Mouse (Mus musculus): ENCODE results near the gene Lmo4. TPM values are rescaled to one million over a fixed set of nuclear protein-coding genes. Genes with fewer than 3 reads are reported as not detected.
A peak's percentile ranks its signal among the peaks of the same experiment; 100 is the strongest.

Lmo4 gene
- polyA plus RNA-seq, 1 experiment from 2014 or later: 53.2 TPM

- Histone ChIP-seq H3K4me2 (ENCODE audit: low read length) (no peak overlapping the region), H3K27ac (no peak overlapping the region), H3K27me3 (ENCODE audit: insufficient read depth, low read length) (no peaks in the 10 kb centered on the region), H3K9me3 (replicated peaks; ENCODE audit: low read length) (no peaks in the 10 kb centered on the region), H3K4me3 (replicated peaks; ENCODE audit: low read depth, low read length) (no peak overlapping the region), H3K4me1 (replicated peaks; ENCODE audit: insufficient read depth, low read length) (no peaks in the 10 kb centered on the region), H3K9ac (ENCODE audit: low read depth, low read length) (no peak overlapping the region), H3K36me3 (ENCODE audit: insufficient read depth, low read length) (no peaks in the 10 kb centered on the region)
- DNase-seq (ENCODE audit: low spot score): no peak
- no peak for ATAC-seq (replicated peaks; ENCODE audit: low FRiP score, low read depth)
- TF ChIP-seq CTCF (IDR thresholded peaks at IDR 0.05; ENCODE audit: low read depth): peak; percentile 6; the same call in 1 of the 2 replicates
- 66% methylated on average over 9 of the region's 9 CpGs for WGBS
These were observed 20.6 kb upstream of the Lmo4 start for GRCm38 (mm10) chr3:144225456-144226240.

GRCm38 (mm10) chr3:144224594-144224993 is 19.6 kb upstream of the Lmo4 start:
- ATAC-seq (replicated peaks; ENCODE audit: low FRiP score, low read depth): no peak
- H3K27ac ChIP-seq: no peak overlapping the region
- H3K4me1 ChIP-seq (replicated peaks; ENCODE audit: insufficient read depth, low read length): no peaks in the 10 kb centered on the region
- H3K27me3 ChIP-seq (ENCODE audit: insufficient read depth, low read length): no peaks in the 10 kb centered on the region
- TF ChIP-seq CTCF (IDR thresholded peaks at IDR 0.05; ENCODE audit: low read depth): no peak
- no peak overlapping the region for H3K4me3 ChIP-seq (replicated peaks; ENCODE audit: low read depth, low read length)
- DNase-seq (ENCODE audit: low spot score): no peak
- 27% methylated on average over 7 of the region's 7 CpGs for WGBS
- no peaks in the 10 kb centered on the region for H3K9me3 ChIP-seq (replicated peaks; ENCODE audit: low read length)
- no peaks in the 10 kb centered on the region for H3K36me3 ChIP-seq (ENCODE audit: insufficient read depth, low read length)
- H3K4me2 ChIP-seq (ENCODE audit: low read length): peak overlapping the region; percentile 28; the same call in 1 of the 2 replicates
- no peak overlapping the region for H3K9ac ChIP-seq (ENCODE audit: low read depth, low read length)

- Histone ChIP-seq H3K4me3 (replicated peaks; ENCODE audit: low read depth, low read length) (no peak overlapping the region), H3K9ac (ENCODE audit: low read depth, low read length) (no peak overlapping the region), H3K27me3 (ENCODE audit: insufficient read depth, low read length) (no peaks in the 10 kb centered on the region), H3K4me1 (replicated peaks; ENCODE audit: insufficient read depth, low read length) (no peaks in the 10 kb centered on the region), H3K9me3 (replicated peaks; ENCODE audit: low read length) (no peaks in the 10 kb centered on the region), H3K36me3 (ENCODE audit: insufficient read depth, low read length) (no peaks in the 10 kb centered on the region), H3K4me2 (ENCODE audit: low read length) (peak overlapping the region; percentile 28), H3K27ac (no peak overlapping the region)
- ATAC-seq (replicated peaks; ENCODE audit: low FRiP score, low read depth): no peak
- no peak for DNase-seq (ENCODE audit: low spot score)
- WGBS: 53% methylated on average over 20 of the region's 20 CpGs
- no peak for TF ChIP-seq CTCF (IDR thresholded peaks at IDR 0.05; ENCODE audit: low read depth)
These were observed 18.5 kb upstream of the Lmo4 start for GRCm38 (mm10) chr3:144223377-144224105.

GRCm38 (mm10) chr3:144222381-144222780 is 17.4 kb upstream of the Lmo4 start:
- no peak for ATAC-seq (replicated peaks; ENCODE audit: low FRiP score, low read depth)
- no peak overlapping the region for H3K27ac ChIP-seq
- DNase-seq (ENCODE audit: low spot score): no peak
- no peak overlapping the region for H3K4me3 ChIP-seq (replicated peaks; ENCODE audit: low read depth, low read length)
- H3K9ac ChIP-seq (ENCODE audit: low read depth, low read length): no peak overlapping the region
- no peaks in the 10 kb centered on the region for H3K36me3 ChIP-seq (ENCODE audit: insufficient read depth, low read length)
- H3K27me3 ChIP-seq (ENCODE audit: insufficient read depth, low read length): no peaks in the 10 kb centered on the region
- H3K4me1 ChIP-seq (replicated peaks; ENCODE audit: insufficient read depth, low read length): no peaks in the 10 kb centered on the region
- WGBS: 62% methylated on average over 9 of the region's 9 CpGs
- H3K4me2 ChIP-seq (ENCODE audit: low read length): no peak overlapping the region
- TF ChIP-seq CTCF (IDR thresholded peaks at IDR 0.05; ENCODE audit: low read depth): no peak
- no peaks in the 10 kb centered on the region for H3K9me3 ChIP-seq (replicated peaks; ENCODE audit: low read length)

- H3K27ac ChIP-seq: no peak overlapping the region
- H3K4me2 ChIP-seq (ENCODE audit: low read length): no peak overlapping the region
- no peaks in the 10 kb centered on the region for H3K9me3 ChIP-seq (replicated peaks; ENCODE audit: low read length)
- H3K36me3 ChIP-seq (ENCODE audit: insufficient read depth, low read length): no peaks in the 10 kb centered on the region
- no peaks in the 10 kb centered on the region for H3K27me3 ChIP-seq (ENCODE audit: insufficient read depth, low read length)
- H3K9ac ChIP-seq (ENCODE audit: low read depth, low read length): no peak overlapping the region
- WGBS: 48% methylated on average over 5 of the region's 5 CpGs
- TF ChIP-seq CTCF (IDR thresholded peaks at IDR 0.05; ENCODE audit: low read depth): peak; percentile 84
- ATAC-seq (replicated peaks; ENCODE audit: low FRiP score, low read depth) (no peak), DNase-seq (ENCODE audit: low spot score) (peak; percentile 87)
- H3K4me3 ChIP-seq (replicated peaks; ENCODE audit: low read depth, low read length): no peak overlapping the region
- no peaks in the 10 kb centered on the region for H3K4me1 ChIP-seq (replicated peaks; ENCODE audit: insufficient read depth, low read length)
These were observed 2.5 kb upstream of the Lmo4 start for GRCm38 (mm10) chr3:144207498-144207897.

GRCm38 (mm10) chr3:144206942-144207341 is 1.9 kb upstream of the Lmo4 start:
- no peak overlapping the region for H3K9ac ChIP-seq (ENCODE audit: low read depth, low read length)
- H3K27me3 ChIP-seq (ENCODE audit: insufficient read depth, low read length): no peaks in the 10 kb centered on the region
- no peaks in the 10 kb centered on the region for H3K9me3 ChIP-seq (replicated peaks; ENCODE audit: low read length)
- DNase-seq (ENCODE audit: low spot score) (no peak), ATAC-seq (replicated peaks; ENCODE audit: low FRiP score, low read depth) (no peak)
- H3K36me3 ChIP-seq (ENCODE audit: insufficient read depth, low read length): no peaks in the 10 kb centered on the region
- no peak for TF ChIP-seq CTCF (IDR thresholded peaks at IDR 0.05; ENCODE audit: low read depth)
- no peaks in the 10 kb centered on the region for H3K4me1 ChIP-seq (replicated peaks; ENCODE audit: insufficient read depth, low read length)
- WGBS: 81% methylated on average over 1 of the region's 1 CpGs
- H3K27ac ChIP-seq: no peak overlapping the region
- H3K4me2 ChIP-seq (ENCODE audit: low read length): no peak overlapping the region
- H3K4me3 ChIP-seq (replicated peaks; ENCODE audit: low read depth, low read length): no peak overlapping the region

All from kidney, postnatal 0 days (tissue).